Mouse (Mus musculus) embryonic facial prominence, embryonic 11.5 days (tissue): ENCODE data around the gene Mamdc2. TPM values are rescaled to one million over a fixed set of nuclear protein-coding genes. Genes with fewer than 3 reads are reported as not detected.

ENCODE experiments used
- ATAC-seq: fragments of 200-750 bp; cut with Nextera tagmentation; replicated peaks from 2 replicates; pipeline ENCODE4 v1.8.0; 2017; ENCODE audit warnings: low read depth; ENCODE audit not compliant: insufficient number of reproducible peaks, low FRiP score, low TSS enrichment
- DNase-seq: peaks from one replicate; pipeline ENCODE4 v3.0.0-alpha.2; 2015; ENCODE audit warnings: low spot score
- H3K27ac ChIP-seq: fragments of 300-500 bp; sonication (generic); replicated peaks from 2 replicates; pipeline ENCODE4 v1.5.1; 2014; ENCODE audit warnings: mild to moderate bottlenecking, low read depth, low read length, control low read depth
- H3K27me3 ChIP-seq: fragments of 300-500 bp; sonication (generic); 2 replicates; pipeline ENCODE4 v1.6.1; 2014; ENCODE audit warnings: mild to moderate bottlenecking, low read length, moderate library complexity, mixed read lengths; ENCODE audit not compliant: control insufficient read depth, insufficient read depth
- H3K36me3 ChIP-seq: fragments of 300-500 bp; sonication (generic); replicated peaks from 2 replicates; pipeline ENCODE4 v1.6.1; 2014; ENCODE audit warnings: low read depth, mild to moderate bottlenecking, low read length, moderate library complexity, mixed read lengths; ENCODE audit not compliant: control insufficient read depth, insufficient read depth
- H3K4me1 ChIP-seq: fragments of 300-500 bp; sonication (generic); 2 replicates; pipeline ENCODE4 v1.6.1; 2014; ENCODE audit warnings: low read length, mixed read lengths; ENCODE audit not compliant: control insufficient read depth, insufficient read depth
- H3K4me2 ChIP-seq: fragments of 300-500 bp; sonication (generic); 2 replicates; pipeline ENCODE4 v1.6.1; 2014; ENCODE audit warnings: low read depth, mild to moderate bottlenecking, control low read depth, low read length, moderate library complexity
- H3K4me3 ChIP-seq: fragments of 300-500 bp; sonication (generic); 2 replicates; pipeline ENCODE4 v1.5.1; 2014; ENCODE audit warnings: low read depth, low read length, control low read depth
- H3K9ac ChIP-seq: fragments of 300-500 bp; sonication (generic); replicated peaks from 2 replicates; pipeline ENCODE4 v1.6.1; 2014; ENCODE audit warnings: mild to moderate bottlenecking, control low read depth, low read length
- H3K9me3 ChIP-seq: fragments of 300-500 bp; sonication (generic); replicated peaks from 2 replicates; pipeline ENCODE4 v1.6.1; 2016; ENCODE audit warnings: mild to moderate bottlenecking, low read length, inconsistent platforms, mixed read lengths; ENCODE audit not compliant: control insufficient read depth
- WGBS: fragments of 180-500 bp; shearing (Covaris S2); extraction: QIAGEN DNeasy Blood & Tissue Kit; methylation state at CpG from one replicate; pipeline ENCODE4 v1.1.7; 2014; 5-methylcytosine and 5-hydroxymethylcytosine counted together
- polyA plus RNA-seq: library from polyadenylated mRNA; unstranded; fragments of >200 nt; fragmentation: Nextera tagmentation; extraction: Ambion mirVana; gene quantifications from 2 replicates; pipeline ENCODE4 v1.2.1, GENCODE M21; 2014

The Mamdc2 gene
- polyA plus RNA-seq, 1 experiment from 2014 or later: 1.7 TPM

GRCm38 (mm10) chr19:23316851-23317250 lies 131.4 kb downstream of the Mamdc2 start:
- WGBS: 85% methylated on average over 5 of the region's 5 CpGs
- Histone ChIP-seq H3K4me2 (no peak overlapping the region), H3K27me3 (no peaks in the 10 kb centered on the region), H3K4me3 (no peak overlapping the region), H3K4me1 (no peaks in the 10 kb centered on the region), H3K9ac (no peak overlapping the region), H3K9me3 (no peaks in the 10 kb centered on the region), H3K36me3 (no peaks in the 10 kb centered on the region), H3K27ac (no peak overlapping the region)
- DNase-seq (no peak), ATAC-seq (no peak)

- no peak overlapping the region for H3K4me3 ChIP-seq
- no peak for ATAC-seq
- H3K27me3 ChIP-seq: no peaks in the 10 kb centered on the region
- no peaks in the 10 kb centered on the region for H3K4me1 ChIP-seq
- no peaks in the 10 kb centered on the region for H3K9me3 ChIP-seq
- H3K36me3 ChIP-seq: no peaks in the 10 kb centered on the region
- no peak for DNase-seq
- H3K4me2 ChIP-seq: no peak overlapping the region
- H3K9ac ChIP-seq: no peak overlapping the region
- 88% methylated on average over 2 of the region's 2 CpGs for WGBS
- H3K27ac ChIP-seq: no peak overlapping the region
These were observed 138.3 kb downstream of the Mamdc2 start for GRCm38 (mm10) chr19:23309979-23310378.

GRCm38 (mm10) chr19:23306671-23307070 lies 141.6 kb downstream of the Mamdc2 start:
- Histone ChIP-seq H3K4me2 (no peak overlapping the region), H3K27ac (no peak overlapping the region)
- no peak for ATAC-seq

GRCm38 (mm10) chr19:23299987-23300386 lies 148.3 kb downstream of the Mamdc2 start:
- Histone ChIP-seq H3K9me3 (no peaks in the 10 kb centered on the region), H3K4me2 (no peak overlapping the region), H3K9ac (no peak overlapping the region), H3K27me3 (no peaks in the 10 kb centered on the region), H3K4me3 (no peak overlapping the region), H3K4me1 (no peaks in the 10 kb centered on the region), H3K27ac (no peak overlapping the region), H3K36me3 (no peaks in the 10 kb centered on the region)
- DNase-seq: no peak
- WGBS: 80% methylated on average over 3 of the region's 3 CpGs
- ATAC-seq: no peak

More at GRCm38 (mm10) chr19:23306671-23307070, 141.6 kb downstream of the Mamdc2 start:
- 83% methylated on average over 7 of the region's 7 CpGs for WGBS
- Histone ChIP-seq H3K27me3 (no peaks in the 10 kb centered on the region), H3K9ac (no peak overlapping the region), H3K36me3 (no peaks in the 10 kb centered on the region), H3K4me1 (no peaks in the 10 kb centered on the region), H3K9me3 (no peaks in the 10 kb centered on the region), H3K4me3 (no peak overlapping the region)
- DNase-seq: no peak

DNA sequence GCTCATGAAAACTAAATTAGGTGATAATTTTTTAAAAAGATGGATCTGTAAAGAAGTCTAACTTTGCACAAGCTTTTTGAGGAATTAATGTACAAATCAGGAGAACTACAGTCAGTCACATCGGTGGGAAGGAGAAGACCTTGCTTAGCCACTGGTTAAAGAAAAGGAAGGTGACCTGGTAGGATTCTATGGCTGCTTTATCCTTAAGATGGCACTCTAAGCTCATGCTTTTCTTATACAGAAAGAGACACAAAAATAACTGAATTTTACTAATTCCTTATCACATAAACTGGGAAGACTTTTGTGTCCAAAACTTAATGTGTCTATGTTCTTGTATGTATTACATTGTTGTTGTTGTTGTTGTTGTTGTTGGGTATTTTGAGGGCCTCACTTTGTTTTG lies 149.3 kb downstream of the Mamdc2 start:
- no peak overlapping the region for H3K4me3 ChIP-seq
- H3K27me3 ChIP-seq: no peaks in the 10 kb centered on the region
- DNase-seq: no peak
- no peaks in the 10 kb centered on the region for H3K4me1 ChIP-seq
- H3K4me2 ChIP-seq: no peak overlapping the region
- no peak overlapping the region for H3K9ac ChIP-seq
- H3K36me3 ChIP-seq: no peaks in the 10 kb centered on the region
- H3K9me3 ChIP-seq: no peaks in the 10 kb centered on the region
- H3K27ac ChIP-seq: no peak overlapping the region
- no peak for ATAC-seq
- 92% methylated on average over 1 of the region's 1 CpGs for WGBS

DNA sequence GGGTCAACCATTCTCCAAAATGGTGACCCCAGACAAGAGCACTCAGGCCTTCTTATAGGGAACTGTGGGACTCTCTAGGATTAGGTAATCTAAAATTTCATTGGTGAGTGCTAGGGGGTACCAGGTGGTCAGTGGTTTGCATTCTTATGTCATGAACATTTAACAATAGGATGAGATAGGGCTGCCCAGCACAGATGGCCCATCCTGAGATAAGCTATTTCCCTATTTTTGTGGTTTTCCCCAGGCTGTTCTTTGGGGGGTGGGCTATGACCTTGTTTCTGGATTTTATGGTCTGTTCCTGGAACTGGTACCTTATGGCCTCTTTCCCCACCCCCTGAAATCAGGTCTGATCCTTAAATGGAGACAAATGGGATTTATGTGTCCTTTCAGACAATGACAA lies 151.1 kb downstream of the Mamdc2 start:
- ATAC-seq: no peak
- DNase-seq: no peak

GRCm38 (mm10) chr19:23289251-23289650 lies 159.0 kb downstream of the Mamdc2 start:
- no peak overlapping the region for H3K4me2 ChIP-seq
- no peaks in the 10 kb centered on the region for H3K36me3 ChIP-seq
- no peak overlapping the region for H3K4me3 ChIP-seq
- WGBS: 70% methylated on average over 1 of the region's 1 CpGs
- H3K27me3 ChIP-seq: no peaks in the 10 kb centered on the region
- no peak for ATAC-seq
- H3K27ac ChIP-seq: no peak overlapping the region
- DNase-seq: no peak
- H3K4me1 ChIP-seq: no peaks in the 10 kb centered on the region
- H3K9me3 ChIP-seq: no peaks in the 10 kb centered on the region
- no peak overlapping the region for H3K9ac ChIP-seq

More for the DNA sequence above, 151.1 kb downstream of the Mamdc2 start:
- Histone ChIP-seq H3K9ac (no peak overlapping the region), H3K4me1 (no peaks in the 10 kb centered on the region), H3K9me3 (no peaks in the 10 kb centered on the region), H3K4me2 (no peak overlapping the region), H3K4me3 (no peak overlapping the region), H3K27me3 (no peaks in the 10 kb centered on the region), H3K36me3 (no peaks in the 10 kb centered on the region), H3K27ac (no peak overlapping the region)

DNA sequence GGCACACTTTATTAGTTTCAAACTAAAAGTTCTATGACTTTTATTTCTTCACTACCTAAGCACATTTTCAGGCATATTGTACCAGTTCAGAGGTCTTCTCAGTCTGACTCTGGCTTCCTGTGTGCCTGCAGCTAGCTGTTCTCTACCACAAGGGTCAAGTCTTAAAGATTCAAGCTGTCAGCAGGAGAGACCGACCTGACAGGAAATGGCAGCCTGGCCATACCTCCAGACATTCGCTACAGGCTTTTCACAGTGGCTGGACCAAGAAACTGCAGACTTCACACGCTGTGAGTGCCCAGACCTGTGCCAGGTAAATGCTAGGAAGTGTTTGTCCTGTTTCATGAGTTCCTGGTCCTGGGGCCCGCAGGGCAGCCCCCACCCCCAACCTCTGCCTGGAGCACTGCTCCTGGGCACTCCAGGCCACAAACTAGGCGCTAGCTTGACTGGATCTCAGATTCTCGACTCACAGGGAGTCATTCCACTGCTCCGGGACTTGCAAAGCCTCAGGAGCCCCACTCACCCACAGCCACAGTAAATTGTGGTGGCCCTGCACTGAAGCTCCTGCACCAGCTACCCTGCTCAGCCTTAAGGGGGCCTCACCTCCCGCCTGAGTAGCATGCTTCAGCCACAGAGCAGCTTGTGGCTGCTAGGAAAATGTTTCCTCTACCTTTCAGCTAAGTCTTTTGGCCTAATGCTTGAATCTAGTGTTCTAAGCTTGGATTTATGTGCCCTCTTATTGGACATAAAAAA lies 166.2 kb downstream of the Mamdc2 start:
- no peak overlapping the region for H3K4me2 ChIP-seq
- no peak overlapping the region for H3K4me3 ChIP-seq
- 40% methylated on average over 8 of the region's 8 CpGs for WGBS
- H3K4me1 ChIP-seq: no peaks in the 10 kb centered on the region
- no peaks in the 10 kb centered on the region for H3K27me3 ChIP-seq
- H3K9ac ChIP-seq: no peak overlapping the region
- H3K27ac ChIP-seq: no peak overlapping the region
- H3K9me3 ChIP-seq: no peaks in the 10 kb centered on the region
- DNase-seq (no peak), ATAC-seq (no peak)
- H3K36me3 ChIP-seq: no peaks in the 10 kb centered on the region
